23 mouse cellular contexts compared by ENCODE assay signal in the genomic region with DNA sequence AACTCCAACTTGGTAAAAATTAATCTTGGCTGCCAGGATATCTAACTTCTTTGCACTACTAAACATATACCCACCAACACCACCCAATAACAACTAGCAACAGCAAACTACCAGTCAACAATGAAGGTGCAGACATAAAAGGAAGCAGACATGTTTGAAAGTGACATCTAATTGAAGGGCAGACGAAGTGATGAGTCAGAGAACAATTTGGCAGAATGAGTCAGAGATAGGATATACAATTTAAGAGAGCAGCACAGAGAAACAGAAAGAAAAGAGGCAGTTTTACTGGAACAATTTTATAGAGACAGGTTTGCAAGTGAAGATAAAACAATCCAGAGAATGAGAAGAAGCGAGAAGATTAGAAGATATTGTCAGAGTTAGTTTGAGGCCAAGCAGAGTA. TPM values are rescaled to one million over a fixed set of nuclear protein-coding genes. Genes with fewer than 3 reads are reported as not detected.
DNase-seq lines count a peak whose midpoint lies in the region; TF ChIP-seq lines count a peak whose summit lies in the region.
"Had no signal": no experiment of that assay in that cellular context is flagged by ENCODE, and none has a peak within 500 bp of the region (broad histone marks: within the 10 kb centered on the region; RNA-seq: fewer than 3 reads in every experiment).

No protein-coding gene starts in this region.

- no peak overlapping the region for H3K4me3 ChIP-seq in myocyte
- H3K4me3 ChIP-seq: embryonic facial prominence, embryonic 13.5 days; embryonic facial prominence, embryonic 15.5 days; forebrain, embryonic 13.5 days; forebrain, embryonic 15.5 days had no signal

- no peak overlapping the region for H3ac ChIP-seq in myocyte (ENCODE audit: control insufficient read depth, insufficient read length)

- DNase-seq in 3T3-L1 (ENCODE audit: low read depth, low spot score) (peak; percentile 78), NIH3T3 (ENCODE audit: low read depth) (peak; percentile 41)
- no peak for DNase-seq in testis, postnatal 14 days (ENCODE audit: low spot score)
- no peak for DNase-seq in heart, postnatal 36 days
- DNase-seq: adrenal gland, adult 2 months; adrenal gland, postnatal 14 days; adrenal gland, postnatal 36 days; cerebellum, adult 11-12 months; cerebellum, adult 2 months; cerebellum, adult 9-10 months; cerebellum, postnatal 10 days; cerebellum, postnatal 25 days; embryo, embryonic 11 days; forebrain, postnatal 0 days had no signal

- intact Hi-C loops in heart, postnatal 36 days (cut with DNase I) = no loop called here

- H3K4me2 ChIP-seq in myocyte (ENCODE audit: low read depth) = peak overlapping the region; percentile 48
- H3K4me2 ChIP-seq: embryonic facial prominence, embryonic 13.5 days; embryonic facial prominence, embryonic 15.5 days; forebrain, embryonic 13.5 days; forebrain, embryonic 15.5 days had no signal

- TF ChIP-seq POLR2A in myocyte (IDR thresholded peaks at IDR 0.05; ENCODE audit: insufficient read length, low read depth) = no peak

- peaks cover 22% of the 10 kb centered on the region for H3K36me3 ChIP-seq in myocyte (ENCODE audit: control insufficient read depth, insufficient read depth)
- H3K36me3 ChIP-seq: embryonic facial prominence, embryonic 15.5 days; forebrain, embryonic 15.5 days; G1E had no signal

- H3K27me3 ChIP-seq in myocyte (ENCODE audit: control insufficient read depth, insufficient read depth, insufficient read length) = no peaks in the 10 kb centered on the region
- H3K27me3 ChIP-seq: CH12.LX; embryonic facial prominence, embryonic 13.5 days; embryonic facial prominence, embryonic 15.5 days; forebrain, embryonic 13.5 days; forebrain, embryonic 15.5 days had no signal

- peaks cover 98% of the 10 kb centered on the region for H3K79me2 ChIP-seq in myocyte (ENCODE audit: control insufficient read depth, insufficient read depth)

TF ChIP-seq in myocyte, 11 proteins besides CTCF, POLR2A, EP300 and RAD21:
- TF ChIP-seq REST (IDR thresholded peaks at IDR 0.05; ENCODE audit: insufficient read depth, insufficient read length) (no peak), POLR2AphosphoS2 (IDR thresholded peaks at IDR 0.05; ENCODE audit: insufficient read length, low read depth) (no peak), TCF3 (IDR thresholded peaks at IDR 0.05; ENCODE audit: insufficient read length, low read depth) (no peak), CEBPB (IDR thresholded peaks at IDR 0.05; ENCODE audit: insufficient read depth, poor library complexity, severe bottlenecking) (no peak), MAX (IDR thresholded peaks at IDR 0.05; ENCODE audit: low read depth) (no peak), MYOD1 (IDR thresholded peaks at IDR 0.05; ENCODE audit: control insufficient read depth in 1 of 3, insufficient read length in 2 of 3, low read depth in 2 of 3) (no peak), MYOG (IDR thresholded peaks at IDR 0.05; ENCODE audit: control insufficient read depth in 1 of 3, insufficient read depth in 1 of 3, insufficient read length in 2 of 3, low read depth in 2 of 3) (no peak), SRF (IDR thresholded peaks at IDR 0.05; ENCODE audit: control insufficient read depth, insufficient read length, low read depth) (no peak), USF1 (IDR thresholded peaks at IDR 0.05; ENCODE audit: low read depth) (no peak), TCF12 (IDR thresholded peaks at IDR 0.05; ENCODE audit: insufficient read depth, poor library complexity, severe bottlenecking) (no peak)

RNA-seq across cellular contexts. Expression of a gene that starts 8.1 kb away (rescaled TPM):
- 115 TPM for polyA plus RNA-seq in myocyte (2012; fragmentation: generic; extraction: Trizol)
- 10 to 100 TPM; 23.6 to 27.1 TPM for total RNA-seq in heart, postnatal 36 days (2021)
- total RNA-seq: CH12.LX; common myeloid progenitor, adult 5-6 weeks had no signal
- polyA plus RNA-seq: CD4-positive, CD25-positive, alpha-beta regulatory T cell, adult 4 months; G1E had no signal

Comparison
In these comparisons a context has a peak if more than half of its experiments do, and no peak if none do; other contexts are left out.
1. DNase-seq: peak in 3T3-L1 (single experiment) and NIH3T3 (single experiment); none in testis, postnatal 14 days (single experiment) and heart, postnatal 36 days (0 of 2).